Mouse (Mus musculus): ENCODE data around the gene Amigo1.

The Amigo1 gene

GRCm38 (mm10) chr3:108186098-108187047 lies at the start of gene Amigo1:
Gene Amigo1 (plus strand): TSS chr3:108186335.
- DNase-seq: peak in 1 of 2 experiments; percentile 47

- DNase-seq: no peak
Observed at GRCm38 (mm10) chr3:108139113-108139512, 47.0 kb upstream of the Amigo1 start.

DNA sequence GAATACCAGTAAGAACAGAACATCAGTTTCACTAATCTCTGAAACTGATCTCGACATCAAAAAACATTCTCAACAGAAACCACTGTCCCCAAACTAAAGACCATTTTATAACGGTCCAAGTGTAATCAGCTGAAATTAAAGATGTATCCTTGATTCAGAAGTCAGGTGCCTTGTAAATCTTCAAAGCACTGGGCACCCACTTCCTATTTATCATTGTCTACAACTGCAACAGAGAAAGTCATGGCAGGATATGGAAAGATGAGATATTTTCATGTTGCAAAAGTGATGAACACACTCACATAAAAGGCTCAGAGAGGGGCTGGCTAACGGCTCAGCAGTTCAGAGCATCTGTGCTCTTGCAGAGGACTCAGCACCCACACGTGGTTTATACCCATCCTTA lies 45.3 kb upstream of the Amigo1 start:
- DNase-seq: no peak

DNA sequence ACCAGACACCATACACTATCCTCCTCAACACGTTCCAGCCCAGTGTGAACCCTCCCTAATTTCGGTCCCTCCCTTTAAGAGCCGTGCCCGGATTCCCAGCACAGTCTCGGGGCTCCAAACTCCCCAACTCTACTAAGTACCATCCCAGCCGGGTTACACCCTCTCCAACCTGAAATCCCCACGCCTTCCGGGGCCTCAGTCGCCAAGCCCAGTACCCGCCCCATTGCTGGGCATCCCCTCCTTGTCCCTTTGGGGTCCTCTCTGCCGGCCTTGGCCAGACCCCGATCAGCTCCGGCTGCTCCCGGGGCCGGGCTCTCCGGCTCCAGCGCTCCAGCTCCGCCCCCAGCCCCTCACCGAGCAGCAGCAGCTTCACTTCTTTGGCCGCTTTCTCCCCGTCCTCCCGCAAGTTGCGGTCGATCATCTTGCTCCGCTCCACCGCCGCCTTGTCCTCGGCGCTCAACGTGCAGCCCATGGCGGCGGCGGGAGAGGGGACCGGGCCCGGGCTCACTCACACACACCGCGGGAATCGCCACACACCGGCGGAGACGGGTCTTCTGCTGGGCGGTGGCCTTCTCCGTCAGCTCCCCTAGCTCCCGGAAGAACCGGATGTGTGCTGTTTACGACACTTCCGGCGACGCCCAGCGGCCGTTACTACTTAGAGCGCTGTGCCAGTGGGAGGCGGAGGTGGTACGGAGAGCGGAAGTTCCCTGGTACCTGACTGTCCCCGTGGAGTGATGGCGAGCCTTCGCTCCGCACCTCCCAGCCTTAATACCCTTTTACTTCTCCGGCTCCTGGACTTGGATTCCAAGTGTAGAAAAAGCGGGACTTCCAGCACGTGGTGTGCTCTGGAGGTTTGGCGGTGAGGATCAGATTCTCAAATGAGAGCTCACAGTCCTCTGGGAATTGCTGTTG lies 40.3 kb upstream of the Amigo1 start, which contains the start of gene Gnai3:
Gene Gnai3 (minus strand): TSS at position 613 of the 912 bp plus-strand sequence.
- peak; percentile 83 to 84 for DNase-seq

GRCm38 (mm10) chr3:108146671-108147070 lies 39.5 kb upstream of the Amigo1 start:
- no peak for DNase-seq

DNA sequence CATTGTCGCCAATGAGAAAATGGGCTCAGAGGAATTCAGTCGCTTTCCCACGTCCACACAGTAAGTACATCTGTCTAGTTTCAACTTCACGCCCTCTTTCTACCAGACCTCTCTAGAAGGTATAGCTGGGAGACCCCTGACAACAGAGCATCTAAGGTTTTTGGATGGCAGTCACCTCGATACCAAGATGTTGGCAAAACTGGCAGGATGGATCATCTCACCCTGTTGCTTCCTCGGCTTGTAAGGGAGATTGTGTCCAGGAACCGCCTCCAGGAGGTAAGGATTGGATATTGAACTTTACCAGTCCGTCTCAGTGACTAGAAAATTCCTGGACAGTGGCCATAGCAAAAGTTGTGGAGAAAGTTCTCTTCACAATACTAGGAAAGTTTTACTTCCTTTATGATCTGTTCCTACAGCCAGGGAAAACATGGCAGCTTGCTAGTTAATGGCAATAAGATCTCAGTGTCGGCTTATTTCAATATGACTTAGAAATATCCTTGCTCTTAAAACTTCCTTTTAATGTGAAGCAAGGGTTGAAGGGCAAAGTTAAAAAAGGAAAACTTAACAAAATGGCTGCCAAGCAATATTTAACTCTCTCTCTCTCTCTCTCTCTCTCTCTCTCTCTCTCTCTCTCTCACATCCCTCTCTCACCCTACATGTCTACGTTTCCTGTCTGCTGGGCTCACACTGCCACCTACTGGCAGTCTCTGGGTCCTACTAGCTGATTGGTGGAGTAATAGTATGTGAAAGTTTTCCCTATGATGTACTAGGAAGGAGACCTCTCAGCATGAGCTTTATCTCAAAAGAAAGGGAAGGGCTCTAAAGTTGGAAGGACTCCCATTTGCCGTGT lies 38.5 kb upstream of the Amigo1 start:
- DNase-seq: peak; percentile 69 to 86

- no peak for DNase-seq
Observed at GRCm38 (mm10) chr3:108152290-108152689, 33.8 kb upstream of the Amigo1 start.

DNA sequence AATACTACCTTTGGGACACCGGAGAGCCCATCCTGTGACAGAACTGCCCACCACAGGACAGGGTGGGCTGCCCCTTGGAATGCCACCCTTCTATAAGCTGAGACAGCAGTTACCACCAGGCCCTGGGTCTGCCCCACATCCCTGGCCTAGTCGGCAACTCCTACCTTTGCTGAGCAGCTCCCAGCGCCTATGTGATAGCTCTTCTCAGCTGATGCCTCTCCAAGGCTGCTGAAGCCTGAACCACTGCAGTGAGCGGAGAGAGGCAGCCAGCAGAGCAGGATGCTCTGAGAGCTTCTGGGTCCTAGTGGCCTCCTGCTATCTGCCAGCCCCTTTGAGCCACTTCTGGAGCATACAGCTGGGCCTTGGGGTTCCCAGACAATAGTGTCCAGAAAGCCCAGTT lies 31.5 kb upstream of the Amigo1 start, which contains the start of gene Gpr61:
Gene Gpr61 (minus strand): TSS at position 227 of the 400 bp plus-strand sequence.
- no peak for DNase-seq

DNA sequence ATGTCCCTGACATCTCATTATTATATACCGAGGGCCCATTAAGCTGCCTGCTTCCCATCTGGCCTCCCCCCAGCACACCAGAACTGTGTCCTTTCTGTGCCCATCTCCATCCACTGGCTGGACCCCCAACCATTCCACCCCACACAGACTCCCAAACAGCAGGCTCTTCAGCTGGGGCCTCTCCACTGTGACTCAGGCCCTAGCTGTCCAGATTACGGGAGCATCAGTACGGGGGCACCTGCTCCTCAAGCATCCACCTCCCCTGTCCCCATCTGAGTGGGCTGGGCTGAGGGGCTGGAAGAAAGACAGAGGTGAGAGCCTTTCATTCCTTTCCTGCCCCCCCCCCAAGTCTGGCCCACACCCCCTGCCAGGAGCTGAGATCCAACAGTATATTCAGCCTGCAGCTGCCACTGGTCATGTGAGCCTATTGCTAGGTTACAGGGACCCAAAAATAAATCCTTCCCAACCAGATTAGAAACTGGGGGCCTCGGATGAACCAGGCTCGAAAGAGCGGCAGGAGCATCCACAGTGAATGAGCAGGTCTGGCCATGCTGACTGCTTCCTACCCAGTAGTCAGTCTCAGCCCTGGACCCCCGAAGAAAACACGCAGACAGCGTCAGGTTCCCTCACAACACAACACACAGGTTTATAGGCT lies 27.6 kb upstream of the Amigo1 start:
- no peak for DNase-seq

DNA sequence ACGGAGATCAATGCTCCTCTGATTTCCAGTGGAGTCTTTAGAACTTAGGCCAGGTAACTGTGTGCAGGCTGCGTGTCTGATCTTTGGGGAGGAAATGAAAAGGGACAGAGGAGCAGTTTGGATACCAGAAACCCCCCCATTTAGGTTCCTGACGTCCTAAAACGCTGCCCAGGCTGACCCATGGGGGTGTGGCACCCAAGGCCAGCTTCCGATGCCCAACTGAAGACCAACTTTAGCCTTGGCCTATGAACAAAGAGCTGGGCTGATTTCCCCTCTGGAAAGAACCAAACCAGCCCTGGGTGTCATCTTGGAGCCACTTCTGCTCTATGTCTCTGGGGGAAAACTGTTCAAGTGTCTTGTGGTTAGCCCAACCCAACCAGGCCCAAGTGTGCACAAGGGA lies 22.0 kb upstream of the Amigo1 start:
- no peak for DNase-seq

- peak; percentile 57 to 72 for DNase-seq
Observed at GRCm38 (mm10) chr3:108164807-108165206, 21.3 kb upstream of the Amigo1 start.

DNA sequence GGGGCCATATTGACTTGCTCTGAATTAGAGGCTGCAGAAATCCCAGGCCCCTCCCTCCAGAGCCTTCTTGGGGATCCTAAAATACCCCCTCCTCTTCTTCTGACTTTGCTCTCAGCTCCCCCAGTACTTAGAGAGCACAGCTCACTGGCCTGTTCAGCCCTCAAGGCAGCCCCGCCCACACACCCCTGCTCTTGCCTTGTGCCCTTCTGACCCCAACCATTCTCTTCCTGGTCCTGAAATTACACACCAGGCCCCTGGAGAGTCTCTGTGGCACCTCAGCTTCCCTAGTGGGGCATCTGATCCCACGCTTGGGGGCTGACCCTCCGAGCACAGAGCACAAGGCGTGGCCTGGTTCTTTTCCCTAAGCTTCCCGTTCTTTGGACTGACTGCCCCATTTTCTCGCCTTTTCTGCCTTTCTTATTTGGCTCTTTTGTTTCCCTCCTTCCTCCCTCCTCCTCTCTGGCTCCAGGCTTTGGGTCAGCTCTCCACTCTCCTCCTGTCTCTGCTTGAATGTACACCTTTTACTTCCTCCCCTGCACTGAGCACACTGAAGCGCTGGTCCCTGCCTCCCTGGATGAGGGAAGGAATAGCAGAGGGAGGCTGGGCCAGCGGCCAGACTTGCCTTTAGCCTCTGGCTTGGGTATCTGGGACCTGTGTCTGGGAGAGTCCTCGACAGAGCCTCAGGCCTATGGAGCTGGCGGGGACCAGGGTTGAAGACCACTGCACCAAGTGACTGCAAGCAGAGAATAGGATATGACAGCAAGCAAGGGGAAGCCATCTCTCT lies 20.4 kb upstream of the Amigo1 start:
- no peak for DNase-seq

DNA sequence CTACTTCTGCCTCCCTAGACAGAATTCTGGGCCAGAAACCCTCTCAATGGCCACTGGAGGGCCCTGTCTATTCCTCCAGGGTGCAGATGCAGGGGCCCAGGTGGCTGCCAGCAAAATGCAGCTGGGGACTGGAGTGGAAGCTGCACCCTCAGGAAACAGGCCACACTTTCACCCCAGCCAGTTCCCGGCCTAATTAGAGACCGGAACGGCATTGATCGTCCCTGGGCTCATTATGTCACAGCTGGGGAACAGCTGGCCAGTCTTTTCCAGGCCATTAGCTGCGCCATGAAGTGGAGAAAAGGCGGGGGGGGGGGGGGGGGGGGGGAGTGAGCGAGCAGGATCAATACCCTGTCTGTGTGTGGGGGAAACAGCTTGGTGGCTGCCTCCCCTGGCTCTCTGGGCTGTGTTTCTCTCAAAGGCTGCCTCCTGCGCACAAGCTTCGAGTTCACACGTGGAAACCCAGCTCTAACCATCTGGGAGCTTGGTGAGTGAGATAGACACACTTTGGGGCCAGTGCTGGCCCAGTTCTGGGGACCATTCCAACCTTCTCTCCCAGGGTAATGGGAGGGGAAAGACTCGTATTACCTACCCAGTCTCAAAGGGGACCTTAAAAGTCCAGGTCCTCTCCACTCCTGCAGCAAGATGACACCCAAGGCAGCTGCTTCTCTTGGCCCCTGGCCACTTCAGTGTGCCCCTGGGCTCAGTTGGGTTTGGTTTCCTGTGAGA lies 19.5 kb upstream of the Amigo1 start:
- no peak for DNase-seq

- DNase-seq: no peak
Observed at GRCm38 (mm10) chr3:108167499-108167898, 18.6 kb upstream of the Amigo1 start.

GRCm38 (mm10) chr3:108169199-108169598 lies 16.9 kb upstream of the Amigo1 start:
- no peak for DNase-seq

GRCm38 (mm10) chr3:108174672-108175531 lies 11.2 kb upstream of the Amigo1 start:
- DNase-seq: no peak

DNA sequence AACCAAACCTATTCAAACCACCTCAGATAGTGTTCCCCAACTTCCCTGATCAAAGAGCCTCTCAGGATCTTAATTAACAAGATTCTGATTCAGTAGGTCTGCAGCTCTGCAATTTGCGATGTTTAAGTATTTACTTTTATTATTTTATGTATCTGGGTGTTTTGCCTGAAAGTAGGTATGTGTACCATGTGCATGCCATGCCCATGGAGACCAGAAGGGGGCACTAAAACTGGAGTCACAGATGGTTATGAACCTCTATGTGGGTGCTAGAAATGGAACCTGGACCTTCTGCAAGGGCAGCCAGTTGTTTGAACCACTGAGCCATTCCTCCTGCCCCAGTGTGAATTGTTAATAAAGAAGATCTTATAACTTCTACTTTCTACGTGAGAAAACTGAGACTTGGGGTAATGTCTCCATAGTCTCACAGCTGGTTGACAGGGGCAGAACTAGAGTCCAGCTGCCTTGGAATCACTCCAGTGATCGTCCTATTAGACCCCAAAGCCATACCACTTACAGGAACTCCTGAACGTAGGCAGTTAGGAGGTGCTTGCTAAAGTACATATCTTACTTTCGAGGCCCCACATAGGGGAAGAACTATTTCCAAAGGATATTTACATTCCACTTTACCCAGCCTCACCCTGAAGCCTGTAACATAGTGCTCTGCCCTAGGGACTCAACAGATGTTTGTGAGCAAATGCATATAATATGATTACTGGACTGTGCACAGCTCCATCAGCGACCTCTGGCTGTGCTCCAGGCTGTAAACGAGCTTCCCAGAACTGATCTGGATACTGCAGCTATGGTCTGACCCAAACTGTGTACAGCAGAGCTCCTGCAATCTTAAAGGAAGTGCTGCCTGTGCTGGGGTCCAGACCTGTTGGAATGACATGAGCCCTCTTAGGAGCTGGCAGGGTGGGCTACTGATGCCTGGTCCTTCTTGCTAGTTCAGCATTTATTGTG lies 7.1 kb upstream of the Amigo1 start:
- DNase-seq: no peak

- no peak for DNase-seq
Observed at GRCm38 (mm10) chr3:108180514-108180913, 5.6 kb upstream of the Amigo1 start.

Data from spleen, adult 18-20 months (tissue).